Mouse (Mus musculus): ENCODE measurements around the gene Alg1.
A peak's percentile ranks its signal among the peaks of the same experiment; 100 is the strongest.

Alg1 gene

DNA sequence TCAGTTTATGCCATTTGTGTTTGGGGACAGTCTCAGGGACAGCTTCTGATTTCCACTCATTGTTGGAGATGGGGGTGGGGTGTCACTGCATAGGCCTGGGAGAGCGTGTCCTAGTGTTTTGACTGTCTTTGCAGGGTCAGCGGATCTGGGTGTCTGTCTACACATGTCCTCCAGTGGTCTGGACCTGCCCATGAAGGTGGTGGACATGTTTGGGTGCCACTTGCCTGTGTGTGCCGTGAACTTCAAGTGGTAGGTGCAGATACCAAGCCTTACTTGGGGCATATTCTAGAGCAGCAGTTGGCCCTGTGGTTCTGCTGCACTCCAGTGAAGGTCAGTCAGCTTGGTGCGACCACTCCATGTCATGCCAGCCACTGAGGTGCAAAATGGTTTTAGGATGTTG lies 8.9 kb downstream of the Alg1 start:
- DNase-seq (ENCODE audit: low spot score), result no peak

DNA sequence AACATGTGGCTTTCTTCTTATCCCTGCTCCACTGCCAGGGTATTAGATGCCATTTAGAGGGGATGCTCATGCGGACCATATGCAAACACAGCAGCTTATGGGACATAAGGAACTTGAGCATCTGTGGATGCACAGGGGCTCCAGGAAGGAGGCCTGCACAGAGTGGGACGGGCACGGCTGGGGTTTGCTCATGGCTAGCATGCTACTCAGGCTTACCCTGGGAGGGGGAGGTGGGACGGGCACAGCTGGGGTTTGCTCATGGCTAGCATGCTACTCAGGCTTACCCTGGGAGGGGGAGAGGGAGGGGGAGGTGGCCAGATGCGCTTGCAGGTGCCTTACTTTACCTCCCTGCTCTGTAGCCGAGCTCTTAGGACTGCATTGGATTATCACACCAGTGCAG lies 9.5 kb downstream of the Alg1 start:
- no peak for DNase-seq (ENCODE audit: low spot score)

DNA sequence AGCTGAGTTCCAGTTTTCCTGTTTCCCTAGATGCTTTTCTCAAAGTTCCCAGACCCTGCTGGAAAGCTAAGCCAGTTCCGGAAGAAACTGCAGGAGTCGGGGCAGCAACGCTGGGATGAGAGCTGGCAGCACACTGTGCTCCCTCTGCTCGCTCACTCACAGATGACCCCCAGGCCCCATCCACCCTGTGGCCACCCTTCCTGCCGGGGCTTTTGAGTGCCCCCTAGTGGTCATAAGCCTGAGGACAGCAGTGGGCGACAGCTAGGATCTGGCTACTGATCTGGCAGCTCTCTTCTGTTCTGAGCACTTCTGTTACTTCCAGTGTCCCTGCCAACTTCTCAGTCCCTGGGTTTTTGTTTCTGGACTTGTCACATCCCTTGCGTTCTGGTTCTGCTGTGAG lies 11.0 kb downstream of the Alg1 start:
- DNase-seq (ENCODE audit: low spot score), result peak; percentile 60

DNA sequence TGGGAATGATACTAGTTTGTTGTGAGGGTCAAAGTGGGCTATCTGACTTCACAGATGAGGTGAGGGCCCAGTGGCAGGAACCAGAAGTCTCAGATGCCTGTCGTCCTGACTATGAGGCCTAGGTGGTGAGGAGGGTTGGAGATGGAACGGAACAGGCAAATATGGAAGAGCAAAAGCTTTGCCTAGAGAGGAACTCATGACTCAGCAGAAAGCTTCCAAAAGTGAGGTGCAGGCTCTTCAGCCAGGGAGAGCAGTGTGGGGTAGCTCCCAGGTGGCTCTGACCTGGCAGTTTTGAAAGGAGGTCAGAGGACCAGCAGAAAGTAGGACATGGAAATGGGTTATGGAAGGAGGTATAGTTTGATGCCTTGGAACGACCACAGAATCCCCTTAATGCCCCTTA lies 17.5 kb downstream of the Alg1 start:
- DNase-seq (ENCODE audit: low spot score), result no peak

DNA sequence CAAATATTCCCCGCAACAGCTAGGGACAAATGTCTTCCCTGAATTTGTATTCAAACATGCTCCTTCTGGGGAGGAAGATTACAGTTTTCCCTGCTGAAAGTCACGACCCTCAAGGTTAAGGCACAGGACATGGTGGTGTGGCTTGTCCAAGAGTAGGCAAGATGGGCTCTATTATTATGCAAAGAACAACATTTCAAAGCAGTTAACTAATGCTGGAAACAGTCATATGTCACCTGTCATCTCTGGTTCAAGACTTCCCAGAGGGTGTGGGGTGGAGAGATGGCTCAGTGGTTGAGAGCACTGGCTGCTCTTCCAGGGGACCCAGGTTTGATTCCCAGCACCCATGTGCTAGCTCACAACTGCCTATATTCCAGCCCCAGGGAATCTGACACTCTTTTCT lies 18.8 kb downstream of the Alg1 start:
- no peak for DNase-seq (ENCODE audit: low spot score)

DNA sequence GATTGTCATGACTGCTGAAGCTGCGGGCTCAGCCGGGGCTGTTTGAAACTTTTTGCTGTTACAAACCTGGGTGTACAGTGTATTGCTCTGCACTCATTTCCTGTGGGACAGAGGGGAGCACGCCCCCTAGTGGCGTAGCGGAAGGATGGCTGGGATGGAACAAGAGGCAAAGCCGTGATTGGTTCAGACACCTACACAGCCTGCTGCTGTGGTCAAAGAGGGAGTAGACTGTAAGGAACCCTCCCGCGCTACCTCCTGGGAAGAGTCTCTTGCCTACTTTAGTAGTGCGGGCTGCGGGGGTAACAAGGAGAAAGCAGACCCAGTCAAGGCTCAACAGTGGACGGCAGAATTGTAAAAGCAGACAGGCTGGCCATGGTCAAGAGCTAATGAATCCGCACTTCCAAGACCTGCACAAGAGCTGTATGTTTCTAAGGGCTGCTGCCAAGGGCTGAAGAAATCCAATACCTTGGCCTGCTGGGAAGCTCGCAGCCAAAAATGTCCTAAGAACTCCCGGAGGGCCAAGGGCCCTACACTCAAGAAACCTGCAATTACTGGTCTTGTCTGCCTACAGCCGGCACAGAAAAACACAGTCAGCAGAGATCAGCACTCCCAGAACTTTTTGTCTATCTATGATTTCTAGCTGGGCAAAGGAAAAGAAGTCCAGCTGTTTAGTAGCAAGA lies 21.1 kb downstream of the Alg1 start:
- peak; percentile 59 for DNase-seq (ENCODE audit: low spot score)

DNA sequence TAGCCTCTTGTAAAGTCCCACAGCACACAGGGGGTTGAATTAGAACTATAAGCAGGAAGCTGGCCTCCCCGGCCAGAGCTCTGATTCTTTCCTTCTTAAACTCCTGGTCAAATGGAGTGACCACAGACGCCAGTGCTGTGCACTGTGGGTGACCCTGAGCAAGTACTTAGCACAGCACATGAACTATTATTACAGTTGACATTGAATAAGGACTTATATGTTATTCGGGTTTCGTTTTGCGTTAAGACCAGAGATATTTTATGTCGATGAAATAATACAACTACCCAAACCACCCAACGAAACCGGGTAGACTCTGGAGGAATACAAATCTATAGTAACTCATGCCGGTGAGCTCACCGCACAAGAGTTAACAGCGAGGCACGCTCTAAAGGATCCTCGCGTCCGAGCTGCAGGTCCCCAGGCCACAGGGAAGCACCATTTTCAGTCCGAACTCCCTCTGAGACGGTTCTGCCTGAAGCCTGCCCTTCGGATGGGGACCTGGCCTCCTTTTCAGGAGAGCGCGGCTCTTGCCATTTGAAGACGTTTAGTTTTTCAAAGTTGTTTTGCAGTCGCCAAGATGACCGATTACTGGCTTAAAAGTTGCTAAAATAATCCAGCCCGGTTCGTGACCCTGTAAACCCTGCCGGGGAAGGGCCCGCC lies 21.8 kb downstream of the Alg1 start:
- no peak for DNase-seq (ENCODE audit: low spot score)

DNA sequence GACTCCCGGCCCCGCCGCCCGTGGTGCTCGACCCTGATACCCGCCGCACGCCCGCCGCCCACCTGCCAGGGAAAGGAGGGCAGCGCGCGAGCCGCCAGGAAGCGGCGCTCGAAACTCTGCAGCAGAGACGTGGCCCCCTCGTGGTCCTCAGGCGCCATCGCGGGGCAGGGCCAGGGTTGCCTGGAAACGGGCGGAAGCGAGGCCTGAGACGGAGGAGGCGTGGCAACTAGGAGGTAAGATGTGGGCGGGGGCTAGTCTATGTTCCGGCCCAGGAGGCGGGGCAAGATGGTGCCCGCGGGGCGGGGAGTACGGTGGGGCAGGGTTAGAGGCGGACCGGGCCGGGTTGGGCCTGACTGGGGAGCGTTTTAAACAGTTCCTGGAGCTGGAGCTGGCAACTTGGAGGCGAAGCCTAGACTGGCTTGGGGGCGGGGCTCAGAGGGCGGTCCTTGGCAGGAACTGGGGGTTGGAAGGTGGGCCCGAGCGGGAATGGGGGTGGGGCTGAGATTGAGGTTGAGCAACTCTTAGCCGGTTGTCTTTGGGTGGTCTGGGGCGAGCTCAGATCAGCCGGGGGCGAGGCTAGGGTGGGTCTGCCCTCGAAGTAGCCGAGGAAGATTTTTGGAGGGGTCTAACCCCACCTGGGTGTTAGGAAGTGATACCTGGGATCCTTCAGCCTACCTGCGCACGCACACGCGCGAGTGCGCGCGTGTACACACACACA lies 22.5 kb downstream of the Alg1 start, which contains the start of gene Eef2kmt:
Eef2kmt (minus strand) TSS at position 205 of the 718 bp plus-strand sequence.
- DNase-seq (ENCODE audit: low spot score), result peak; percentile 98

DNA sequence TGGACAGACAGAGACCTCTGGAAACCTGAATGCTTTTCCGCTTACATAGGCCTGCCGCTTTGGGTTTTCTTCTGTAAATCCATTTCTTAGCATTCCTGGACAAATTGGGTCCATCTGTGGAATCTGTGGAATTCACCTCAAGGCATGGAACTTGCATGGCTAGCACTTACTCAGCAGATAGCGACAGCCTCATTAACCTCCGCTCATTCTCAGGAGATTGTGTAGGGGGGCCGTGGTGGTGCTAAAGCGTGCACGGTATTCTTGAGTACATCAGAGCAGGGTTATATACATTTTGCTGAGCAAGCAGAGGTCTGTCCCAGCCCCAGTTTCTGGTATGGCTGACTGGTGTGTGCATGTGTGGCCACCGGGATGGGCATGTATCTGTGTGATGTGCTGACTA lies 29.7 kb downstream of the Alg1 start:
- DNase-seq (ENCODE audit: low spot score), result no peak

DNA sequence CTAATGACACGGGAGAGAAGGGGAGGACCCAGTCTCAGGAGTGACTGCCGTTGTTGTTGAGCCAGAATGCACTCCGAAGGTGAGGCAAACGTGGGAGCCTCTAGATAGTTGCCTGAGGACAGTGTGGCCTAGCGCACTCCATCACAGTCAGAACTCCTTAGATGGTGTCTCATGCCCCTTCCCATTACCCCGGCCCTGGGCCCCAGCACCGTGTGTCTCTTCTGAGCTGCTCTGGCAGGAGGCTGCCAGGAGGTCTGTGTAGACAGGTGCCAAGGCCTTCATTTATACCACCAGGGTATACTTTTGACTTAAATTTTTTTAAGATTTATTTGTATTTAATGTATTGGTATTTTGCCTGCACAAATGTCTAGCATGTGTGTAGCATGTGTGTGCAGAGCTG lies 30.5 kb downstream of the Alg1 start:
- DNase-seq (ENCODE audit: low spot score), result no peak

DNA sequence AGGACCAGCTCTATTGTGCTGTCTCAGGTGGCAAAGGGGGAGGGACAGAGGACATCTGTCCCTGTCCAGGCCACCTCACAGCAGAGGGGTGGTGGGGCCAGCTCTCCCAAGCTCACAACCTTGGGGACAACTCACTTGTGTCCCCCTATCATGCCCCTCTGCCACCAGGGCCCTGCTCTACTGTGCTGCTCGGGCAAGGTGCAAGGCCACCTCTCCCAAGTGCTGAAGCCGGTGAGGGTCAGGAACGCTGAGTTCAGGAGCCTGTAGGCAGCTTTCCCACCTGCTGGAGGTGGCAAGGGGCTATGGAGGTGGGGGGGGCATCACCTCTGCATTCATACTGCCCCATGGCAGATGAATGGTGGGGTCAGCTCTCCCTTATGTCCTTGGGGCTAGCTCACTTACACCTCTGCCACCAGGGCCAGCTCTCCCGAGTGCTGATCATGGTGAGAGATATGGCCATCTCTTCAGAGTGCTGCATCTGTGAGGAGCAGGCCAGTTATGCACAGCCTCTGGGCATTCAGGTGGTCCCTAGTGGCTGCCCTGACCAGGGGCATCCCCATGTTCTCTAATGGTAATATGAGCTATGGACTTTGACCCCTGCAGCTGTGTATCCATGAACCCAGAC lies 38.1 kb downstream of the Alg1 start:
- DNase-seq (ENCODE audit: low spot score), result no peak

DNA sequence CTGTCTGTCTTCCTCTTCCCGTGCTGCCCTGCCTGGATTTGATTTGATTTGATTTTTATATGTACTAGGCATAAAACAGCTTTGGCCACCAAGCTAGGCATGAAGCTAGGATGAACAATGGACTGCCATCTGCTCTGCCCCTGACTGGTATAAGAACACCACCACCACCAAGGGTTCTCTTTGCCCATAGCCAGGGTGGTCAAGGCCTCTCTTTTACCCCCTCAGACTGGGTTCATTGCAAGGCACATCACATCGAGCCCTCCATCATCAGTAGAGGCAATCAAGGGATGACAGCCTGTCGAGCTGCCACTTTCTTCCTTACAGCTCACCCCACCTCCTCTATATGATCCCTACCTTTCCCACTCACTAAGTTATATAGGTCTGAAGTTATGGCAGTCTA lies 39.0 kb downstream of the Alg1 start:
- no peak for DNase-seq (ENCODE audit: low spot score)

DNA sequence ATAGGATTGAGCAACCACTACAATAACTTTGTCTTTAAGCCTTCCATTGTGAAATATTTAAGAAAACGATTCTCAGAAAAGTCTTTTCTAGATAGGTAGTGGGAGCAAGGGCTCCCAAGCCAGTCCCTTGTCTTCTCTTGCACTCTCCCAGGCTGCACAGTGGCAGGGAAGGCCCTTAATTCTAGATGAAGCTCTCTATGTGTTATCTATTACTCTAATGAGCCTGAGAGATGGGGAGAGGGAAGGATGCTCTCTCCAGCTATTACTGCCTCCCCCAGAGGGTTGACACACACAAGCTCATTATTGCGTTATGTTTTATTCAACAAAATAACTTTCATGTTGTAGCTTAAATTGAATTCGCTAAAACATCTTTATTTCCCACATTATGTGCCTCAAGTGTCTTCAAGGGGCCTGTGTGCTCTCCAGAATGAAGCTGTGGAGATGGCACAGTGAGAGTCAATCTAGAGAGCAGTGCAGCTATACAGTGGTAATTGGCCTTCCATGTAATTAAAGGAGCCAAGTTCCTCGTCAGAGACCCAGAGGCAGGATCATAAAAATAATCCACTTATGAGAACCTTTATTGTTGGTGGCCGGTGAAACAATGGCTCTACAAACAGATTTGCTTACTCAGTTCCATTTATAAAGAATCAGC lies 46.3 kb downstream of the Alg1 start:
- no peak for DNase-seq (ENCODE audit: low spot score)

DNA sequence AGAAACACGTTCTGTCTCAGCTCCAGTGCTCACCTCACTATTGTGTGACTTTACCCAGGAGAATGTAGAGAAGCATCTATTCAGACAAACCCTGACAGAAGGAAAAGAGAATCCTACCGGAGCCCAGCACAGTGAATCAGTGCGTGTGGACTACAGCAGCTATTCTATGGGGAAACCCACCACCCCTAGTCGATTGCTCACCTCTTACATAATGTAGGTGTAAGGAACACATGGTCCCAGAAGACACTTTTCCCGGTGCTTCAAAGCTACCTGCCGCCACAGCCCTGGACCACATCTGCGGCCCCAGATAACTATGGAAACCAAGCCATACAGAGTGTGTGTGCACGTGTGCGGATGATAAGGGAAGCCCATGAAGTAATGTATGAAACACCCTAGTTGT lies 49.3 kb downstream of the Alg1 start:
- DNase-seq (ENCODE audit: low spot score), result no peak

DNA sequence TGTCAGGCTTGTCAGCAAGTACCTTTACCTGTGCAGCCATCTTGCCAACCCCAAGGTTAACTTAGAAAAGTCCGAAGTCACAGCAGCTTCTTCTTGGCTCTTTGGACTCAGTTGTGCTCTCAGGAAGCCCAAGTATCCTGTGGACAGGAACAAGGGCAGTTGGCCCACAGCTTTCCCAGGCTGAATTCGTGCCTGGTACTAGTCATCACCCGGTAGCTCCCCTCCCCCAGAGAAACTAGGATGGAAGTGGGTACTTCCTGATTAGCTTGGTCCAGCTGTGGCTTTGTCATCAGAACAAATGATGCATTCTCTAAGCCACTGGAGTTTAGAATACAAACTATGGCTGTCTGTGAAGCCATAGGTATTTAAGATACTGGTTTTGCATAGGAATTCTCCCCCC lies 52.0 kb downstream of the Alg1 start:
- no peak for DNase-seq (ENCODE audit: low spot score)
